Mouse (Mus musculus) thymus, postnatal 36 days (tissue): ENCODE results near the gene Olfr1150-ps1.

ENCODE experiments used
- DNase-seq, 2 experiments: peaks; one replicate each; pipeline ENCODE4 v3.0.0; 2022; ENCODE audit warnings: mixed read lengths in 2 of 2

The Olfr1150-ps1 gene

DNA sequence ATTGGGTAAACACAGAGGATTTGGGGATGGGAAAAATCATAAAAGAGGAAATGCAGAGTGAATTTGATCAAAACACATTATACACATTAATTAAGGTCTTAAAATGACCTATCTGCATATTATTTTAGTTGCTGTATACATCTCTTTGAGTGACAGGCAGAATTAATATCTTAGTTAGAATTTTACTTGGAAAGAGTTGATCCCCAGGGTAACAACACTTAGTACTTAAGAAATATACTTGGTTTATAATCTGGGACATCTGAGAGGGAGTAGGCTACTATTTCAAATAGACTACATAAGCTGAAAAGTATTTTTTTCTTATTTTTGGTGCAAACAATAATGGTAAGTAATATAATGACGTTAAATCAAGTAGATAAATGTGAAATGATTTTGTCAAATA, at the start of gene Olfr1150-ps1:
Gene Olfr1150-ps1 (plus strand): TSS at position 301 of the 400 bp plus-strand sequence.
- DNase-seq, result no peak

DNA sequence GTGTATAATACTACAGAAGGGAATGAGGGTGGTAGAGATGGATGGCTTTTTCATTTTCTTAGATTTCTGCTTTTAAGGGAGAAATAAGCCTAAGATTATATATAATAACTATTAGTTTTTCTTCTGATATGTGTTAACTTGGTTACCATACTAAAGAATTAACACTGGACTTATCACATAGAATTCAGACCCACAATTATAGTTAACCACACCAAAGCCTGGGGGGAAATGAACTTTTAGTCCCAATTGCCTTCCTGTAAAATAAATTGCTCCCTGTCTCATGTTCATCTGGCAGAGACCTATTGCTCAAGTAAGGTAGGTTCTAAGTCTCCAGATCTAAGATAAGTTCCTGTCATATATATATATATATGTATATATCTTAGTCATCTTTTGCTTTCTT, 43.5 kb upstream of the Olfr1150-ps1 start, which contains the start of gene Olfr1143:
Gene Olfr1143 (plus strand): TSS at position 301 of the 400 bp plus-strand sequence.
- no peak for DNase-seq

DNA sequence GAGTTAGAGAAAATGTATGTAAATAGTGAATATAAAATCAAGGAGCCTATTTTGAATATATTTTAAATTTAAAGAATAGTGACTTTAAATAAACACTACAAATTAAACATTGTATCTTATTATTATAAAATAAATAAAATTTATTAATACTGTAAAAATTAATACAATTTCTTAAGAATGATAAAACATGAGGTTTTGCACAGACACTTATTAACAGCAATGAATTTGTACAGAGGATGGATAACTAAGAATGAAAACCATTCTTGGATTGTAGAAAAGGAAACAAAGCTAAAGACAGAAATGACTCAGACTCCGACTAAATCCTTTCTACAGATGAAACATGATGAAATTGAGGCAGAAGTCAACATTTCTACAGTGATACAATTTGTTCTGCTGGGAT, 34.3 kb upstream of the Olfr1150-ps1 start, which contains the start of gene Olfr1145:
Gene Olfr1145 (plus strand): TSS at position 301 of the 400 bp plus-strand sequence.
- no peak for DNase-seq

DNA sequence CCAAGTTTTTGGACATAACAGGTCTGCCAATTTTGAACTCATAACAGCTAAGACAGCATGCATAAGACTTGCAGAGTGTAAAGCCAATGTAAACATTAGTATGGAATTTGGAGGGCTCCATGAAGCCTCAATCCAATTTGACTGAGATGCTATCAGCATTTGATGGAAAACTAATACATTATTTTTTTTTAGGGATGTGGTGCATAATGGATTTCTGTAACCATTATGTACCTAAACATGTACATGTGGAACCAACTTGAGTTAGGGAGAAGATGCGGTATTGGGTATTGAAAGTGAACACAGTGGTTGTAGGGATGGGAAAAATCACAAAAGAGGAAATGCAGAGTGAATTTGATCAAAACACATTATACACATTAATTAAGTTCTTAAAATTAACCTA, 13.6 kb upstream of the Olfr1150-ps1 start, which contains the start of gene Olfr1148:
Gene Olfr1148 (plus strand): TSS at position 301 of the 400 bp plus-strand sequence.
- no peak for DNase-seq

DNA sequence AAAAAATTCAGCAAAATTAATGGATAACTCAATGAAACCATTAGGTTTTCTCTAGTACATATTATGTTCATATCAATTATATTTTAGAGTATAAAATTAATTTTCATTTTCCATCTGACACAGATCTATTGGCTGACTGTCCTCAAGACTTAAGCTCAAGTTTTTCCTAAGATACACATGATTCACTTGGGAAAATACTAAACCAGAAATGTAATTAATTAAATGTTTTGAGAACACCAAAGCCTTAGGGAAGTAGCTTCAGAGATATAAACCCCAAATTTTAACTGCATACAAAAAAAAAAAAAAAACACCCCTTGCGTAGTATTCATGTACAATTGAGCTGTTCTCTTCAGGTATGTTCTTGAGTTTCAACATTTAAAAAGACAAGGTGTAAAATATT, 11.8 kb downstream of the Olfr1150-ps1 start, which contains the start of gene Olfr1151:
Gene Olfr1151 (plus strand): TSS at position 301 of the 400 bp plus-strand sequence.
- no peak for DNase-seq

DNA sequence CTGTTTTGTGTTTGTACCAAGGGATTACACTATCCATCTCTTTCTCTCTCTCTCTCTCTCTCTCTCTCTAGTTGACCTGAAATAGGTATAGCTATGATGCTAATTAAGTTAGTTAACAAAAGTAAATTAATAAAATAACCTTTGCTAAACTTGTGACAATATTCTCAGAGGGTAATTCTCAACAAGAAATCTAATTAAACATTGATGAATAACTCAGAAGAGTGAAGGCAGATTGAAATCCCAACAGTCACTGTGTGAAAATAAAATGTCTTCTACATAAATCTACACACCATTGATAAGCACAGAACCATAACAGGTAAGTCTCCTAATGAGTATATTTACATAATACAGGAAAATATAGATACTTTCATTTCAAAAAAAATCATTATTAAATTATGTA, 22.4 kb downstream of the Olfr1150-ps1 start, which contains the start of gene Olfr1152:
Gene Olfr1152 (plus strand): TSS at position 301 of the 400 bp plus-strand sequence.
- no peak for DNase-seq

DNA sequence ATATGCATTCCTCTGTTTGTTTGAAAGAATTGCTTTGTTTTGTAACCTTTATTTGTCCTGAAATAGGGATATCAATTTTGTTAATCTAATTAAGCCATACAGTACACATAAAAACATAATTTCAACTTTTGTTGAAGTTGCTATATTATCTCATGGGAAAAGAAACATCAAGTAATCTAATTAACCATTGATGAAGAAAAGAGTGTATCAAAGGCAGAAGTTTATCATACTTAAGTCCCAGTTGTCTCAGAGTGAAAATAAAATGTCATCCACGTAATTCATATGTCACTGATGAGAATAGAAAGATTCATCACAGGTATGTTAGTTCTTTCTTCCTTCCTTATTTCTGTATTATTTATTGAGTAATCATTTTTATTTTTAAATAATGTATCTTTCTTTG, 50.9 kb downstream of the Olfr1150-ps1 start, which contains the start of gene Olfr1153:
Gene Olfr1153 (plus strand): TSS at position 301 of the 400 bp plus-strand sequence.
- no peak for DNase-seq
